ENCODE assay signal across 26 mouse cellular contexts in genomic region chr2:47755716-47756115, GRCm38 (mm10).
DNase-seq lines count a peak whose midpoint lies in the region; ATAC-seq and TF ChIP-seq lines count a peak whose summit lies in the region.
"Had no signal": no experiment of that assay in that cellular context is flagged by ENCODE, and none has a peak within 500 bp of the region (broad histone marks: within the 10 kb centered on the region; RNA-seq: fewer than 3 reads in every experiment).

No protein-coding gene starts in this region.

- no peaks in the 10 kb centered on the region for H3K36me3 ChIP-seq in kidney, postnatal 0 days (ENCODE audit: insufficient read depth, low read length)
- H3K36me3 ChIP-seq in lung, embryonic 14.5 days (ENCODE audit: insufficient read depth): no peaks in the 10 kb centered on the region
- H3K36me3 ChIP-seq in lung, postnatal 0 days (ENCODE audit: insufficient read depth, low read length): no peaks in the 10 kb centered on the region
- no peaks in the 10 kb centered on the region for H3K36me3 ChIP-seq in thymus, adult 2 months (ENCODE audit: control insufficient read depth, insufficient read depth, low read length)
- H3K36me3 ChIP-seq: forebrain, embryonic 10.5 days; G1E; hindbrain, embryonic 10.5 days; hindbrain, embryonic 13.5 days had no signal

- no peak overlapping the region for H3K27ac ChIP-seq in kidney, postnatal 0 days
- H3K27ac ChIP-seq in lung, embryonic 14.5 days (ENCODE audit: low read depth): no peak overlapping the region
- no peak overlapping the region for H3K27ac ChIP-seq in lung, postnatal 0 days (ENCODE audit: low read length)
- H3K27ac ChIP-seq in thymus, adult 2 months (ENCODE audit: control insufficient read depth, insufficient read depth, low read length): no peak overlapping the region
- H3K27ac ChIP-seq: forebrain, embryonic 10.5 days; forebrain, embryonic 13.5 days; heart, adult 2 months; hindbrain, embryonic 10.5 days; hindbrain, embryonic 13.5 days had no signal

- no peak overlapping the region for H3K4me3 ChIP-seq in kidney, postnatal 0 days (replicated peaks; ENCODE audit: low read depth, low read length)
- H3K4me3 ChIP-seq in lung, embryonic 14.5 days (ENCODE audit: low read depth, low read length): no peak overlapping the region
- H3K4me3 ChIP-seq in lung, postnatal 0 days (ENCODE audit: low read depth, low read length): no peak overlapping the region
- H3K4me3 ChIP-seq in thymus, adult 2 months (ENCODE audit: control insufficient read depth, insufficient read depth, low read length): no peak overlapping the region
- H3K4me3 ChIP-seq: forebrain, embryonic 10.5 days; forebrain, embryonic 13.5 days; heart, adult 2 months; hindbrain, embryonic 10.5 days; hindbrain, embryonic 13.5 days had no signal

- no peak for TF ChIP-seq CTCF in kidney, postnatal 0 days (IDR thresholded peaks at IDR 0.05; ENCODE audit: low read depth)
- no peak for TF ChIP-seq CTCF in lung, embryonic 14.5 days (IDR thresholded peaks at IDR 0.05; ENCODE audit: low read depth)
- TF ChIP-seq CTCF in lung, postnatal 0 days (IDR thresholded peaks at IDR 0.05): no peak
- TF ChIP-seq CTCF in thymus, adult 2 months (IDR thresholded peaks at IDR 0.05; ENCODE audit: borderline replicate concordance, control insufficient read depth, extremely low read depth, insufficient read depth, low read length, poor library complexity): no peak

- peak; percentile 37 for DNase-seq in kidney, postnatal 0 days (ENCODE audit: low spot score)
- DNase-seq in kidney, adult 8-10 months: no peak
- DNase-seq in lung, embryonic 14.5 days: peak; percentile 5
- DNase-seq in lung, postnatal 0 days (ENCODE audit: low spot score): no peak
- DNase-seq in lung, postnatal 36 days: peak; percentile 20
- no peak for DNase-seq in lung, adult 18-20 months
- no peak for DNase-seq in thymus, adult 2 months
- DNase-seq: adrenal gland, adult 2 months; adrenal gland, postnatal 25 days; B cell, adult 2 months; cerebellum, adult 18-20 months; cerebellum, adult 9-10 months; cerebellum, postnatal 14 days; gastrocnemius, postnatal 10 days; gastrocnemius, postnatal 36 days; heart, adult 2 months; heart, postnatal 36 days had no signal

- H3K9me3 ChIP-seq in kidney, postnatal 0 days (replicated peaks; ENCODE audit: low read length): no peaks in the 10 kb centered on the region
- no peaks in the 10 kb centered on the region for H3K9me3 ChIP-seq in lung, embryonic 14.5 days (ENCODE audit: low read depth, low read length)
- no peaks in the 10 kb centered on the region for H3K9me3 ChIP-seq in lung, postnatal 0 days (ENCODE audit: low read length)
- H3K9me3 ChIP-seq: forebrain, embryonic 10.5 days; forebrain, embryonic 13.5 days; G1E; hindbrain, embryonic 10.5 days; hindbrain, embryonic 13.5 days had no signal

- ATAC-seq in kidney, postnatal 0 days (replicated peaks; ENCODE audit: low FRiP score, low read depth): no peak
- no peak for ATAC-seq in lung, embryonic 14.5 days (ENCODE audit: insufficient read depth)
- ATAC-seq in lung, postnatal 0 days: no peak
- ATAC-seq: forebrain, embryonic 13.5 days; forebrain, embryonic 16.5 days; hindbrain, embryonic 16.5 days had no signal

- H3K4me2 ChIP-seq in kidney, postnatal 0 days (ENCODE audit: low read length): no peak overlapping the region
- no peak overlapping the region for H3K4me2 ChIP-seq in lung, embryonic 14.5 days
- no peak overlapping the region for H3K4me2 ChIP-seq in lung, postnatal 0 days (replicated peaks; ENCODE audit: low read depth, low read length)
- H3K4me2 ChIP-seq: forebrain, embryonic 13.5 days; heart, embryonic 11.5 days; hindbrain, embryonic 13.5 days had no signal

- TF ChIP-seq POLR2A in thymus, adult 2 months (IDR thresholded peaks at IDR 0.05; ENCODE audit: control insufficient read depth, extremely low read depth, insufficient read depth, low read length, poor library complexity): no peak

- H3K4me1 ChIP-seq in kidney, postnatal 0 days (replicated peaks; ENCODE audit: insufficient read depth, low read length): no peaks in the 10 kb centered on the region
- H3K4me1 ChIP-seq in lung, embryonic 14.5 days (ENCODE audit: insufficient read depth): no peaks in the 10 kb centered on the region
- H3K4me1 ChIP-seq in lung, postnatal 0 days (ENCODE audit: insufficient read depth, low read depth, low read length): no peaks in the 10 kb centered on the region
- H3K4me1 ChIP-seq in thymus, adult 2 months (replicated peaks; ENCODE audit: control insufficient read depth, insufficient read depth, low read length): no peaks in the 10 kb centered on the region
- H3K4me1 ChIP-seq: forebrain, embryonic 10.5 days; forebrain, embryonic 13.5 days; hindbrain, embryonic 10.5 days; hindbrain, embryonic 13.5 days had no signal

- TF ChIP-seq EP300 in lung, postnatal 0 days (IDR thresholded peaks at IDR 0.05): no peak

- no peak overlapping the region for H3K9ac ChIP-seq in kidney, postnatal 0 days (ENCODE audit: low read depth, low read length)
- H3K9ac ChIP-seq in lung, embryonic 14.5 days: no peak overlapping the region
- H3K9ac ChIP-seq in lung, postnatal 0 days (replicated peaks; ENCODE audit: low read depth): no peak overlapping the region
- H3K9ac ChIP-seq: forebrain, embryonic 13.5 days; hindbrain, embryonic 13.5 days had no signal

- H3K27me3 ChIP-seq in kidney, postnatal 0 days (ENCODE audit: insufficient read depth, low read length): no peaks in the 10 kb centered on the region
- H3K27me3 ChIP-seq in lung, embryonic 14.5 days (ENCODE audit: insufficient read depth, low read length): no peaks in the 10 kb centered on the region
- H3K27me3 ChIP-seq in lung, postnatal 0 days (replicated peaks; ENCODE audit: insufficient read depth, low read length): no peaks in the 10 kb centered on the region
- H3K27me3 ChIP-seq in thymus, adult 2 months (ENCODE audit: control insufficient read depth, insufficient read depth, low read length): no peaks in the 10 kb centered on the region
- H3K27me3 ChIP-seq: CH12.LX; forebrain, embryonic 13.5 days; hindbrain, embryonic 13.5 days had no signal

Comparison
In these comparisons a context has a peak if more than half of its experiments do, and no peak if none do; other contexts are left out.
1. DNase-seq: peak in kidney, postnatal 0 days (single experiment), lung, embryonic 14.5 days (single experiment) and lung, postnatal 36 days (single experiment); none in kidney, adult 8-10 months (0 of 2), lung, postnatal 0 days (single experiment), lung, adult 18-20 months (0 of 2) and thymus, adult 2 months (single experiment).